Mouse (Mus musculus): Measurements from ENCODE around the gene Rabl6.

Rabl6 gene

DNA sequence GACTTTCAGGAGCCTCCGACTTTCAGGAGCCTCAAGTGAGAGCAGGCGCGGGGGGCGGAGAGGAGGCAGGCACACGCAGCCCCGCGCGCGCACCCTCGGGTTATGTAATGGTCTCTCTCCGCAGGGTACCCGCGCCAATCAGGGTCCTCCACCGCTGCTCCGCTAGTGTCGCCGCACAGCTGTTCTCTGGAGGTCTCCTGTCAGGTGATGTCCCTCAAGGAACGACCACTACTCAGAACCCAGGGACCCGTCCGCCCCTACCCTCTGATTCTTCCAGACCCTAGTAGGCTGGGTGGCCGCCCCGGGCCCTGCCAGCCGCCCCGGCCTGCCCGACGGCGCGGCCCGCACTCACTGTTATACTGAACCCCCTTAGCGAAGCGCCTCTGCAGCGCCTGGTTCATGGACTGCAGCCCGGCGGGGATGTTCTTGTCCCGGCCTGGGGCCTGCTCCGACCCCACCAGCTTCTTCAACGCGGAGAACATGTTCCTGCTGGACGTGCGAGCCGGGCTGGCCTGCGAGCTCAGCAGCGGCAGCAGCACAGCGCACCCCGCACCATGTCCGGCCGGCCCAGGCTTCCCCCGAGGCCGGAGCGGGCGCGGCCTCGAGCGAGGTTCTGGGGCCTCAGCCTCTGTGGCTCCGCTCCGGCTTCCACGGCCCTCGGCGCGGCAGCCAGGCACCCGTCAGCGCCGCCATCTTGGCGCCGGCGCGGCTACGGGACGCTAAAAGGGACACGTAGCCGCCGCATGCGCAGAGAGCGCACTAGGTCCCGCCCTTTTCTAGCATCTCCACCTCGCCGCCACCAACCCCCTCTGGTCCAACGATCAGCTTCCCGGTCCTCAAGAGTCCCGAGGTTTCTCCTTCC, at the start of gene Rabl6:
Gene Rabl6, minus strand, starts transcription at position 761 of the 862 bp plus-strand sequence.
- peak; percentile 87 for DNase-seq (ENCODE audit: low spot score)

DNA sequence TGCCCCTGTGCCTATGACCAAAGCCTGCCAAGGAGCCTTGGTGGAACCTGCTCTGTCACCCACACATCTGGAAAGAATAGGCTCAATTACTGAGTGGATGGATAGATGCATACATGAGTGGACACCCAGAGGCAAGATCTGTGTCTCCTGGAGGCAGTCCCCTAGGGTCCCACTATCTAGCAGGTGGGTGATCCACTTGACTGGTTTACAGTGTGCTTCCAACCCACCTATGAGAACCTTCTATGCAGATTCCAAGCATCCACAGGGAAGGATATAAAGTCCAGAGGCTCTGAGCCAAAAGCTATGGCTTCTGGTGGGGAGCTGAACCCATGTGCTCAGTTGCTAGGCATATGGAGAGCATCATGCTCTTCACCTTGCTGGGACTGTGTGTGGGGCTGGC, 49.3 kb upstream of the Rabl6 start, which contains the start of gene Lcn5:
Gene Lcn5, plus strand, starts transcription at position 301 of the 400 bp plus-strand sequence.
- DNase-seq (ENCODE audit: low spot score) = no peak

DNA sequence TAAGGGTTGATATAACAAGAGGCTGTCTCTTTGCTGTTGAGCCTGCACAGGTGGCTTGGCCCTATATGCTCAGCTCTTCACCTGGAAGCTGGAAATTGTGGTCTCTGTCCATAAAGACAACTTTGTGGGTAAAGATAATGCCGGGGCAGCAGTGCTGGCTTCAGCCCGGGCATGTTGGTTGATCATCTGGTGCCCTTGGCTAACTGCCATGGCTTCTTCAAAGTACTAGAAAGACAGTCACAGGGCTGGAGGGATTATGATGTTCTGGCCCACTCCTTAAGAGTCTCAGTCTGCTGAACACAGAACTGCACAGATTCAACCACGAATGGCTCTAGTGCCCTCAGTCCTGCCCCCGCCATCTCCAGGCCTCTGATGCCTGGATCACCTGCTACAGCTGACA, 48.9 kb upstream of the Rabl6 start:
- no peak for DNase-seq (ENCODE audit: low spot score)

DNA sequence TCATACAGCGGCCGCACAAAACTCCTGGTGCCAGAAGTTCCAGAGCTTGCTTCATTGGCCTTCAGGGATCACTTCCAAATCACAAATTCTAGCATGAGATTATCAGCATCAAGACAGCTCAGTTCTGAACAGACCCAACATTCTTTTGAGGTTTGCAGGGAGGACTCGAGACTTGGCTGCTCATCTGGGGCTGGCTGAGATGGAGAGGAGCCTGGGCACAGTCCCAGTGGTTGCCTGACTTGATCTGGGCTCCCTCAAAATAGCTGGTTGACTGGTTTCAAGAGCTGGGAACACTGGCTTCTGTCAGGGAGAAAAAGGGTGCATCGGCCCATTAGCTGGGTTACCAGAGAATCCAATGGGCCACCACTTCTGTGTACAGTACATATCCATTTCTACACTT, 48.4 kb upstream of the Rabl6 start:
- DNase-seq (ENCODE audit: low spot score) = no peak

DNA sequence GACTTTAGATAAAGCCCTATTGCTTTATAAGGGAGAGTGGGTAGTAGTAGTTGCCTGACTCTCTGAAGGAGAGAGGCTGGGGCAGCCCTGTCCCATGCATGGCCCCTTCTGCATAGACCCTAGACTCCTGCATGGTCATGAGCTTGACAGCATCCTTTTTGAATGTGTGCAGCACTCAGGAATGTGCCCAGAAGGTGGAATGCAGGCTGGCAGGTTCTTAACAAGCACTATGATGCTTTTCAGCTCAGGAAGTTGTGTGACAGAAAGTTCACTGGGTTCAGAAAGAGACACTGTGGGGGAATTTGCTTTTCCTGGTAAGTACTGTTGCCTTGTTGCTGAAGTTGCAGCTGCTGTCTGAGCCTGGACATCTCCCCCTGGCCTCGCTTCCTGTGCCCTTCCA, 46.2 kb upstream of the Rabl6 start:
- no peak for DNase-seq (ENCODE audit: low spot score)

DNA sequence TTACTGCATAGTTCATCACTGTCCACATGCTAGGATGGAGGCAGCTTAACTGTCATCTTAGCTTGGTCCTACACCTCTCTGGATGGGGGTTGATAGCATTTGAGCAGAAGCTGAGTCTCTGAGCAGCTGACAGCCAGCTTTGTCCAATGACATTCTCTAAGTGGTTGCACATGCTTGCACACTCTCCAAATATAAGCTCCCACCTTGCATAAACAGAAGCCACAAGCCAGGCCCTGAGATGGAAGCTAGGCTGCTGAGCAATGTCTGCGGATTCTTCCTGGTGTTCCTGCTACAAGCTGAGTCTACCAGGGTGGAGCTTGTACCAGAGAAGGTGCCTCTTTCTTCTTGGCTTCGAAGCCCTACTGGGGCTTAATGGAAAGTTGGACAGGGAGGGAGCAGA, 44.6 kb upstream of the Rabl6 start, which contains the start of gene Lcn8:
Gene Lcn8, plus strand, starts transcription at position 219 of the 400 bp plus-strand sequence.
- no peak for DNase-seq (ENCODE audit: low spot score)

DNA sequence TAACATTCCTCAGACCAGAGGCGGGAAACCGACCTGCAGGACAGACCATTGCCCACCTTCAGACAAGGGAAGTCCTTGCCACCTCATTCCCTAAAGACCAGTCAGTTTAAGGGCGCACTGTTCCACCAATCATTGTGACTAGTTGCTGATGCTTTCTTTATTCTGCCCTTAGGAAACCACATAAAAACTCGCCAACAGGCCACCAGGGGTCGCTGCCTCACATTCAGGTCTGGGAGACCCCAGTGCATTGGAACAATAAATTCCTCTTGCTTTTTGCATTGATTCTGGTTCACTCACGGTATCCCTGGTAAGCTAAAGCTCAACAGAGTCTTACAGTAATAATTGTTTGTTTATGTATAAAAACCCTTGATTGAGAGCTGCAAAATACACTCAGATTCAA, 31.6 kb upstream of the Rabl6 start:
- DNase-seq (ENCODE audit: low spot score) = no peak

DNA sequence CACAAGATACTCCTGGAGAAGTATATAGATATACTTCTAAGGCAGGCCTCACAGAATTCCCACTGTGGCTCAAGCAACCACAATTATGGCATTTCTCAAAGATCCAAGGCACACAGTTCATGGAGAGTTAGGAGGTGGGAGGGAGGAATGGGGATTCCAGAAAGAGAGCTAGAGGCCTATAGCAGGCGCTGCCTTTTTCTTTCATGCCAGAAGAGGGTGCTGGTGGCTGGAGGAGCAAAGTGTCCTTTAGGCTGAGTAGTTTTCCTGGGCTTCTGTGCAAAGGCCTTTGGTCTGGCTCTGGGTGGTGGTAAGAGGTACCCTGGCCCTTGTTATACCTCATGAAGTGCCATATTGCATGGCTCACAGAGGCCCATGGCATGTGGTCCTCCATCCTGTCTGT, 25.7 kb upstream of the Rabl6 start:
- no peak for DNase-seq (ENCODE audit: low spot score)

DNA sequence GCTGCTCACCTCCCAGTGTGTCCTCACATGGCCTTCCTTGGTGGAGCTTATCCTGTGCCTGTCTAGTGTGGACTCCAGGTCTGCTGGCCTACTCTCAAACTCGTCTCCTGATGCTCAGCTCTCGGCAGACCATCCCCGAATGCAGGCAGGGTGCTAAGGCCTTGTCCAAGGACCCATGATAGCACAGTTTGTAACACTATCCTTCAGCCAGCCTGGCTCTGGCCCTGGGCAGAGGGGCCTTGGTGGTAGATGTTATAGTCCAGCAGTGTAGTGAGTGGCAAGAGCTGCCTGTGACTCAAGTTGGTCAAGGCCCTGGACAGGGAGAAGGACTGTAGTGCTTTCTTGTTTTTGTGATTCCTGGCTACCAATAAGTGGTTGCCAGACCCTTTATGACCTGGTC, 25.3 kb upstream of the Rabl6 start:
- no peak for DNase-seq (ENCODE audit: low spot score)

DNA sequence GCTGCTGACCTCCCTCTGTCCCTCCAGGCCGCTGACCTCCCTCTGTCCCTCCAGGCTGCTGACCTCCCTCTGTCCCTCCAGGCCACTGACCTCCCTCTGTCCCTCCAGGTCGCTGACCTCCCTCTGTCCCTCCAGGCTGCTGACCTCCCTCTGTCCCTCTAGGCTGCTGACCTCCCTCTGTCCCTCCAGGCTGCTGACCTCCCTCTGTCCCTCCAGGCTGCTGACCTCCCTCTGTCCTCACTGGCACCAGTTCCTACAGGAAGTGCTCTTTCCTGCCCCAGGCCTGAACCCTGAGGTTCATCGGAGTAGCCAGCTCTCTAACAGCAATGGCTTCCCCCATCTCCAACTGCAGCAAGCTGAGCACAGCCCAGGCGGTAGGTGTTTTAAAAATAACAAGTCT, 20.4 kb upstream of the Rabl6 start:
- DNase-seq (ENCODE audit: low spot score) = no peak

DNA sequence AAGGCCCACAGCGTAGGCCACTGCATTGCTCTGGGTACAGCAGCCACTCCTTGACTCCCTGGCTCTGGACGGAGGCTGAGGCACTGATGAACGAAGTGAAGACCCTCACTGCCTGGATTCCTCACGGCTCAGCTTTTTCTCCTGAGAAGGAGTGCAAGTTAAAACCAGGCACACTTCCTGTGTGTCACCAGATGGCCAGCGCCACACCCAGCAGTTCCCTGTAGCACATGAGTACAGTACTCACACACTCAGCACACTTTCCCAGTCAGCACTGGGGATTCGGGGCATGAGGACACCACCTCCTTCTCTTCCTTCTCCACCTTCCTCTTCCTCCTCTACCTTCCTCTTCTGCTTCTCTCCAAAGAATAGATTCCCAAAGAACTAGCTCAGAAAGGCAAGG, 19.5 kb upstream of the Rabl6 start, which contains the start of gene Fcna:
Gene Fcna, minus strand, starts transcription at position 220 of the 400 bp plus-strand sequence.
- no peak for DNase-seq (ENCODE audit: low spot score)

DNA sequence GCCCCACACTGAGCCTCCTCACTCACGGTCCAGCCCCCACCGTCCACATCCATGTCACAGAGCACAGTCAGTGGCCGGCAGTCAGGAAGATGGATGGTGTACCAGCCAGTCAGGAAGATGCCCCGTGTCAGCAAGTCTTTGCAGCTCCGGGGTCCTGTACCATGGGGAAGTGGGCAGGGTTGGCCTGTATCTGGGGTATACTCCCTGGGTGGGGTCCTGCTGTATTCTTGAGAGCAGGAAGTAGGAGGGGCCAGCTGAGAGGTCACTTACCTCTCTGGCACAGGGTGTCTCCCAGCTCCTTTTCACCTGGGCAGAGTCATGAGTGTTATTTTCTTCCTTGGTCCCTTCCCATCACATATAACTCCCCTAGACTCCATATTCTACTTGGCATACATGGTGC, 17.7 kb upstream of the Rabl6 start:
- DNase-seq (ENCODE audit: low spot score) = no peak

DNA sequence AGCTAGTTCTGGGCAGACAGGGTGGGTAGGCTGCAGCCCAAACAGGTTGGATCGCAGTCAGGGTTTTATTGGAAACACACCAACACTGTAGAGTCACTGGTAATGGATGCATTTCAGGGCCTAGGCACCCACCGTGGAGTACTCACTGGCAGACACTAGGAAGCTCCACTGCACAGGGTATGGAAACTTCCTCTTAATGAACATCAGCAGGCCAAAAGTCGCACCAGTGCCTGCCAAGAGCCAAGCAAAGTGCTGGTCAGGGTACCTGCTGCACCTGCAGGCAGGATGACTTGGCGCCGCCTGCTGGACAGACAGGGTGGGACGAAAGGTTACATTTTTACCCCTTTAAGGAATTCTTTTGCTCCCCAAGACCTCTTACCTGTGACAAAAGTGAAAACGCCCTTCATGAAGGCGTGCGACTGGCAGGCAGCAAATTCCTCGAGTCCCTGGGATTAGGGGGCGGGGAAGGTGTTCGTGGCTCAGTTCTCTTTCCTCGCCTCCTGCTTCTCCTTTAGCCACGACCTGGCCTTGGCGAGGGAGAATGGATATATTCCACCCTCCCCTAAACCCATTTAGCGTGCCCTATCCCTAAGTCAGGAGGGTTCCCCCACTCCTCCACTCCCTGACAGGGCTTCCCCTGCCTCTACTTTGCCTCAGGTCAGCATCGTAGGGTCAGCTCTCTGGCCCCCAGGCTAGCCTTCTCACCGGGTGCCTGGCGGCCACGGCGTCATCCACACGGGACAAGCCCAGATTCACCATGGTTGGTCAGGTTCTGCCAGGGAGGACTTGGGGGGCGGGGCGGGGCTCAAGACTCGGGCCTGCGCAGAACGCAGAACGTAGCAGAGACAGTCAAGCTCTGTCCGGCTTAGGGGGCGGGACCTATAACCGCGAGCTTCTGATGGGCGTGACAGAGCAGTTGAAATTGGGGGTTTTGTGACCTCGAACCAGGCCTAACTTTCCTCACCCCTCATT, 13.2 kb upstream of the Rabl6 start, which contains the start of gene Tmem141:
Gene Tmem141, minus strand, starts transcription at position 777 of the 972 bp plus-strand sequence.
- peak; percentile 69 for DNase-seq (ENCODE audit: low spot score)

DNA sequence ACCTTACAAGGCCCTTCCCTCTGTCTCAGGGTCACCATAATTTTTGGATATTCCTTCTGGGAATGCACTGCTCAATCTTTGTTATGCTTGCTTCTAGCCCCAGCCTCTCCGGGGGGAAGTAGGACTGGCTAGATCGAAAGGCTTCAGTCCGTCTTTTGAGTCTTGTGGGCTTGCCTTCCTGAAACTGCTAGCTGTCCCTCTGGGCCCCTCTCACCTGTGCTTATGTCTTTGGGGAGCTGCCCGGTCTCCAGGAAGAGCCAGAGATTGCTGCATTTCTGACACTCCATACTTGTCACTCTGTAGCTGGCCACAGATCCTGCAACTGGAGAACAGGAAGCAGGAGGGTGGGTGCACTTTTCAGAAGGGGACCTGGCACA, 12.5 kb upstream of the Rabl6 start:
- no peak for DNase-seq (ENCODE audit: low spot score)

DNA sequence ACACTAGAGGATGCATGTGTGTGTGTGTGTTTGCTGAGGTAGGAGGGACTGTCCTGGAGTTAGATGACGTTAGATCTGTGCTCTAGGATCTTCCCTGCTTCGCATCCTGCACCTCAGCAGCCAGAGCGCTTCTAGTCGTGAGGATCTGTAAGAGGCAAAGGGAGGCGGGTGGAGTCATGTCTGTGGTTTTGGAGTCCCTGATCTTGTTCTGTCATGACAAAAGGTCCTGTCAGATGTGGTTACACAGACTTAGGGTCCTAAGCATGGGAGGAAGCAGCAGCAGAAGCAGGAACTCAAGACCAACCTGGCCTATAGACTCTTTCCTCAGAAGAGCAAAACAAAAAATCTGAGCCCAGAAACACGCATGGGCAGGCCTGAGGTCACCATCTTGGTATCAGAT, 12.1 kb upstream of the Rabl6 start:
- DNase-seq (ENCODE audit: low spot score) = no peak

DNA sequence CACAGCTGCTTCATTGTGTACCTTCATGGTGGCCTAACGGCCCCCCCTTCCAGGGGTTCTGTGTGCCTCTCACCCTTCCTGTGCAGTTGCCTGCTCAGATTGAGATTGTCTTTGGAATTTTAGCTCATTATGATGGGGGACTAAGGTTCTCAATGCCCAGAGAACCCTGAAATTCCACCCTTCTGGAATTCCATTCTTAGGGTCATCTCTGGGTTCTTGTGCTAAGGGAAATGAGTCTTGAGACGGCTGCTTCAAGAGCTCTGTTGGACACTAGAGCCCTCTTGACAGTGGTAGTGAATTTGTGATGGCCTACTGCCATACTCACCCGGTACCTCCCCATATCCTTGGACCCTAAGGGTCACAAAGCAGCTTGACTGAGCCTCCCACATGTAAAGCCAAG, 9.3 kb upstream of the Rabl6 start, which contains the start of gene Ccdc183:
Gene Ccdc183, minus strand, starts transcription at position 101 of the 400 bp plus-strand sequence.
- no peak for DNase-seq (ENCODE audit: low spot score)

DNA sequence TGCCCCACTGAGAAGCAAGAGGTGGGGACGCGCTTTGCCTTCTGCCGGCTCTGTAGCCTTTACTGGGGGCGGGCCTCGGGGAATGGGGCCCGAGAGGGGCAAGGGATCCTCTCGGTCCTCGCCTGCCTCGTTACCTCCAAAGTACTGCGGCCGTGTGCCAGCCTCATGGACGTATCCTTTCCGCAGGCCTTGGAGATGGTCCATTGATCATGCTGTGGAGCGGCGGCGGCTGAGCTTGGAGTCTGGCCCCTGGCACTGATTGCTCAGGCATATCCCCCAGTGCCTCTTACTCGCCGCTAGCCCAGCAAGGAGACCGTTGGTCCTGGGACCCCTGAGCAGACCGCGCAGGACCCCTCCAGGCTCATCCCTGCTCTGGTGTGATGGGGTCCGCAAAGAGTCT, 8.1 kb upstream of the Rabl6 start:
- DNase-seq (ENCODE audit: low spot score) = no peak

DNA sequence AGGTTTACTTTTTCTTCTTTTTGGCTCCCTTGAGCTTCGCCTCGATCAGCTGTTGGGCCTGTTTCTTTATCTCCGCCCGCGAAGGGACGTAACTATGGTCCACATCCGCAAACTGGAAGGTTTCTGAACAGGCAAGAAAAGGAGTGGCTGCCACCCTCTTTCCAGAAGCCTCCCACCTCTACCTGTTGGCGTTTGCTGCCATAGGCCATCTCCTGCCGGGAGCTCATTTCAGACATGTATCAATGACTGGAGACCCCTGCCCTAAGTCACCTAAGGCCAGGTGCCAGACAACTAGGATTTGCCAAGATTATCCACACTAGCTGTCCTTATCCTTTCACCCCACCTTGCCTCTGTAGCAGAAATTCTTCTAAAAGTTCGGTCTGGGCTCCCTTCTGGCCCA, 350 bp upstream of the Rabl6 start:
- no peak for DNase-seq (ENCODE audit: low spot score)

DNA sequence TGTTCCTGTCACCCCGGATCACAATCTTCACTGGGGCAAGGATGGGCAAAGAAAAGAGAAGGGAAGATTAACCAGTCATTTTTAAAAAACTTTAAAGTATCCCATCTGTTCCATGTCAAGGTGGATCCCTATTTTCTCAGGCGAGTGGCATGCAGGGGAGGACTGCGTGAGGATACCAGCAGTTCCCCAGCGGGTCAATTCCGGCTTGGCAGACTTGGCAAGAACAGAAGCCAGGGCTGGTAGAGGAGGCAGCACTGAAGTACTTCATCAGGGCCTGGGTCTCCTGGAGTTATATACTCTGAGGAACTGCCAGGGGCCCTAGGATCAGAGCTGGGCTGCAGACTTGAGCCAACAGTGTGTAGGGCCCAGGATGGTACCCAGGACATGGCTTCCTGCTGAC, 5.8 kb downstream of the Rabl6 start:
- DNase-seq (ENCODE audit: low spot score) = no peak

DNA sequence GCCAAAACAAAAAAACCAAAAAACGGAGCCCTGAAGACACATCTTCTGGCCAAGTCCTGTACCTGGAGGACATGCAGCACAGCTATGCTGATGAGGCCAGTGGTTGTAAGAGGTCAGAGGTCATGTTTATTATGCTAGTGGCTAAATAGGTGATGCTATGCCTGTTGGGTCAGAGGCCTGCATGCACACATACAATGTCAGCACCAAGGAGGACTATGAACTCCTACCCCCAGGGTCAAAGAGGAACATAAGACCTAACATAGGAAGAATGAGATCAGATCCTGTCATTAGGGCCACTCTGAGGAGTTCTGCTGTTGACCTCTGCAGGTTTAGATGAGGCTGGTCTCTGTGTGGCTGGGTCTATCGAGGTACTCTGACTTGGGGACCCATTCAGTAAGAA, 8.3 kb downstream of the Rabl6 start:
- peak; percentile 57 for DNase-seq (ENCODE audit: low spot score)

DNA sequence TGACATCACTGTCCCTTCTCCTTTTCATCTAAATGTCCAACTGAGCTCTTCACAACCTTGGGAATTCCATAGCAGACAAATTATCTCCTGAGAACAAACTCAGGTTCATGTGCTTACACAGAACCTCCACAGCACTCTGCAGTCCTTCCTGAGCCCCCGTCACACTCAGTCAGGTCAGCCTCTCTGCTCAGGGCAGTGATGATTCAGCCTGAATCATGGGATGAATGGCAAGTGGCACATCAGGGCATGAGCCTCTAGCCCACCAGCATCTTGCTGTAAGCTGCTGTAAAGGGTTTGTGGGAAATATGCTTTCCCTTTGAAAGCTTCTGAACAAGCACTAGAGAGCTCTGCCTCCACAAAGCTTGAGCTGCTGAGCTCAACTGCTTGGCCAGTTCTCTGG, 9.6 kb downstream of the Rabl6 start:
- no peak for DNase-seq (ENCODE audit: low spot score)

DNA sequence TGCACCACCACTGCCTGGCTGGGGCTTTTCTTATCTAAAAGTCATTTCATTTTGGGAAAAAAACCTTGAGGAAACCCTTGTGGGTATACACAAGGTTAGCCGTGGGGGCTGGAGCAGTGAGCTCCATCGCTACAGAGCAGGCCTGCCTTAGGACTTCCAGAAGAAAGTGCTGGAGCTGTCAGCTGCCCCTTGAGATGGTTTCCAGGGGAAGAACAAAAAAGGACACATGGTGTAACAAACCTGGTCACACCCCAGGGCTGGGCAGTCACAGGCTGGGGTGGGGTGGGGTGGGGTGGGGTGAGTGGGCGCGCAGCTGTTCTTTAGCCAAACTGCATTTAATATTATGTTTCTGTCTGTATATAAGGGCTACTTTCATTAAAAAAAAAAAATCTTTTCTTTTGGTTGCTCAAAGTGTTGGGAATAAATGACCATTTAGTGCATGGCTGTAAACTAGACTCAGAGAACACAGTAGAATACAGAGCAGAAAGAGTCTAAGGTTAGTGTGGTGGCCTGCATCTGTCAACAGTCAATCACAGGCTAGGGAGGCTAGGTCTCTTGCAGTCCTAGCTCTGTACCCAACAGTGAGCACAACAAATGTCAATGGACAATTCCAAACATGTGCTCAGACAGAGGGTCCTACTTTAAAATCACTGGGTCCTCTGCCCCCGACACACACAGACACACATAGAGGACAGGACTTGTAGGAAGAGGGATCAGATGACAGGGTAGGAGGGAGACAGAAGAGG, 11.4 kb downstream of the Rabl6 start:
- DNase-seq (ENCODE audit: low spot score) = no peak
